Mouse (Mus musculus): ENCODE measurements around the gene Fyb. TPM values are rescaled to one million over a fixed set of nuclear protein-coding genes. Genes with fewer than 3 reads are reported as not detected.

Fyb gene
- polyA plus RNA-seq, 1 experiment: 103 TPM

DNA sequence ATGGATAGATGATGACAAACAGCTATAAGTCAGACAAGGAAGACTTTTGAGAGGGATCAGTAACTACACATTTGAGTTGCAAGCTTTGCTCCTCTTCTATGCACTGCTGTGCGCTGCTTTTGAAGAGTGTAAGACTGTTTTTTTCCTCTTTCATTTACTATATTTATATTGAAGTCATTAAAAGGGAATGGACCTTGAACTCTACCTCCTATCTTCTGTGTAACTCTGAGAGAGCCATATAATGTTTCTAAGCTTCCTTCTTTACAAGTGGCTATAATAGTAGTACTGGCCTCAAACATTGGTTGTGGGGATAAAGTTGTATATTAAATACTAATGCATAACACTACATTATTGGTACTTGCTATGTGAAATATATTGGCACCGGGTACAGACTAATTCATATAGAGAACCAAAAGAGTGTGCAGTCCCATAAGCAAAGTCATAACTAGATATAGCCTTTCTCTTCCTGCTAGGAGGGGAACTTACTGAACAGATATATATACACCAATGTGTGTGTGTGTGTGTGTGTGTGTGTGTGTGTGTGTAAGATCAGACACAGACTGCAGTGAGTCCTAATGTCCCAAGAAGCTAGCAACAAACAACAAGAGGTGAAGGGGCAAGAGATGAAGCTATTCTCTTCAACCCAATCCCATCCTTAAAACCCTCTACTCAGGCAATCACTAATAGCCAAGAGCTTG is 47.7 kb downstream of the Fyb start:
- no peaks in the 10 kb centered on the region for H3K36me3 ChIP-seq (ENCODE audit: control insufficient read depth, insufficient read depth, low read length)
- H3K27me3 ChIP-seq (ENCODE audit: control insufficient read depth, insufficient read depth, low read length): no peaks in the 10 kb centered on the region
- no peak overlapping the region for H3K4me3 ChIP-seq (ENCODE audit: control insufficient read depth, low read depth, low read length)
- peaks cover 2% of the 10 kb centered on the region; the same call in 1 of the 2 replicates for H3K4me1 ChIP-seq (ENCODE audit: control insufficient read depth, insufficient read depth, low read length)
- TF ChIP-seq CTCF (IDR thresholded peaks at IDR 0.05; ENCODE audit: control insufficient read depth, insufficient read depth, insufficient replicate concordance, low read depth, low read length) (no peak), POLR2A (IDR thresholded peaks at IDR 0.05; ENCODE audit: control insufficient read depth, low read depth, low read length) (no peak)
- H3K27ac ChIP-seq (ENCODE audit: control insufficient read depth, insufficient read depth, low read depth, low read length): no peak overlapping the region

DNA sequence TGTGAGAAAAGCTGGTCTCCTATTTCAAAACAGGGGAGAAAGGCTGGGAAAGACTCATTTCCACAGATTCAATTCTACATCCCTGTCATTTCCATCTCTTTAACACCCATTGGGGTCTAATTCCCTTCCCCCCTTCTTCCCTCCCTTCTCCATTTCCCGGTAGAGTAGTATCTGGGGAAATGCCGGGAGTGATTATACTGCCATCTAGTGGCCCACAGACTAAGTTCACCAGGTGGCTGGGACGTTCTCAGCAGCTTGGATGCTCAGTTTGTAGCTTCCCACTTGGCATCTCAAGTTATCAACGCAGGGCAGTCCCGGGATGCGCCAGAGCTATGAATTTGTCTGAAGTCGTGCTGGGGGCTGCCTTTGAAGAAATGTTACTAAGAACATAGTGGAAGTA is 48.2 kb downstream of the Fyb start:
- Histone ChIP-seq H3K4me1 (ENCODE audit: control insufficient read depth, insufficient read depth, low read length) (peaks cover 2% of the 10 kb centered on the region; the same call in 1 of the 2 replicates), H3K36me3 (ENCODE audit: control insufficient read depth, insufficient read depth, low read length) (no peaks in the 10 kb centered on the region), H3K27ac (ENCODE audit: control insufficient read depth, insufficient read depth, low read depth, low read length) (no peak overlapping the region), H3K27me3 (ENCODE audit: control insufficient read depth, insufficient read depth, low read length) (no peaks in the 10 kb centered on the region), H3K4me3 (ENCODE audit: control insufficient read depth, low read depth, low read length) (no peak overlapping the region)
- TF ChIP-seq CTCF (IDR thresholded peaks at IDR 0.05; ENCODE audit: control insufficient read depth, insufficient read depth, insufficient replicate concordance, low read depth, low read length) (peak; percentile 63; the same call in 1 of the 2 replicates), POLR2A (IDR thresholded peaks at IDR 0.05; ENCODE audit: control insufficient read depth, low read depth, low read length) (no peak)

DNA sequence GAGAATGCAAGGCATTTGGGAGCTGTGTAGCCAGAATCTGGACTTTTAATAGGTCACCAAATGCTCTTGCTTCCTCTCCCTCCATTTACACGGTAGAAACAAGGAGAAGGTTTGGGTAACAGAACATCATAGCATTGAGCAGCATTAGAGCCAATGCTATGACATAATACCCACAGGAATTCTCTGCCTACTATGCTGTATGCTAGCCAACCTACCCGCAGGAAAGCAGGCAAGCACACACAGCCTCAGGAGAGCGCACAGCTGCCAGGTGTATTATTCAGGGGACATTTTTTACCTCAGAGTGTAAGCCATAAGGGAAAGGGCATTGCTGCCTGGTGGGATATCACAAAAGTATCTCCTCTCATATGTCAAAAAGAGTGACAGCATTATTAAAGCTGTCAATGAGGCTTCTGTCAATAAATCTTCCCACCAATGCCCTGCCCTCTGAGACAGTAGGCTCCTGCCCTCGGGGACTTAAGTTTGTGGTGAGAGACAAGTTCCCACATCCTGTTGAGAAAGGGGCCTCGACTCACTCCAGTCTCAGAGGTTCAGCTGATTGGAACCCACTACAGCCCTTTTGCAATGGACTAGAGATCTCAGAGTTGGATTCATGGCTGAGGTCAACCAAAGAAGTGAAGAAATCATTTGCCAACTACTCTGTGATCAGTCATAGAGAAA is 51.8 kb downstream of the Fyb start:
- Histone ChIP-seq H3K4me1 (ENCODE audit: control insufficient read depth, insufficient read depth, low read length) (no peaks in the 10 kb centered on the region), H3K4me3 (ENCODE audit: control insufficient read depth, low read depth, low read length) (no peak overlapping the region), H3K27me3 (ENCODE audit: control insufficient read depth, insufficient read depth, low read length) (no peaks in the 10 kb centered on the region), H3K27ac (ENCODE audit: control insufficient read depth, insufficient read depth, low read depth, low read length) (no peak overlapping the region), H3K36me3 (ENCODE audit: control insufficient read depth, insufficient read depth, low read length) (no peaks in the 10 kb centered on the region)
- TF ChIP-seq CTCF (IDR thresholded peaks at IDR 0.05; ENCODE audit: control insufficient read depth, insufficient read depth, insufficient replicate concordance, low read depth, low read length) (no peak), POLR2A (IDR thresholded peaks at IDR 0.05; ENCODE audit: control insufficient read depth, low read depth, low read length) (no peak)

DNA sequence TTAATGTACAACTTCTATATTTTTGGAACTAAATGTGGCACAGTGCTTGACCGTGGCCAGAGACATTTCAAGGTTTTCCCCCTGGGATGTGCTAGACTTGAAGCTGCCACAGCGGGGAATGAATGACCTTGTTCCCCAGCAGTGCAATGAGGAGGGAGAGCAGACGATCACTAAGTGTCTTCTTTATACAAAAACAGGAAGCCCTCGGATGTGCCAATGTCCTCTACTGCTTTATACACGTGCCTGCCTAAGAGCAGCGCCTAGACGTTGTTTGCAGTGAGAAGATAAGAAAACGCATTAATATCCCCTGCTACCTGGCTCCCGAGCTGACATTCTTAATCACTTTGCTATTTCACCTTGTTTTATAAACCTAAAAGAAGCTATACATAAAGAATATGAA is 55.3 kb downstream of the Fyb start:
- Histone ChIP-seq H3K4me1 (ENCODE audit: control insufficient read depth, insufficient read depth, low read length) (peaks cover 4% of the 10 kb centered on the region), H3K36me3 (ENCODE audit: control insufficient read depth, insufficient read depth, low read length) (no peaks in the 10 kb centered on the region), H3K27ac (ENCODE audit: control insufficient read depth, insufficient read depth, low read depth, low read length) (no peak overlapping the region), H3K4me3 (ENCODE audit: control insufficient read depth, low read depth, low read length) (no peak overlapping the region), H3K27me3 (ENCODE audit: control insufficient read depth, insufficient read depth, low read length) (no peaks in the 10 kb centered on the region)
- no peak for TF ChIP-seq POLR2A (IDR thresholded peaks at IDR 0.05; ENCODE audit: control insufficient read depth, low read depth, low read length)
- TF ChIP-seq CTCF (IDR thresholded peaks at IDR 0.05; ENCODE audit: control insufficient read depth, insufficient read depth, insufficient replicate concordance, low read depth, low read length): no peak

- Histone ChIP-seq H3K27me3 (ENCODE audit: control insufficient read depth, insufficient read depth, low read length) (no peaks in the 10 kb centered on the region), H3K4me1 (ENCODE audit: control insufficient read depth, insufficient read depth, low read length) (peaks cover 4% of the 10 kb centered on the region), H3K27ac (ENCODE audit: control insufficient read depth, insufficient read depth, low read depth, low read length) (no peak overlapping the region), H3K4me3 (ENCODE audit: control insufficient read depth, low read depth, low read length) (no peak overlapping the region), H3K36me3 (ENCODE audit: control insufficient read depth, insufficient read depth, low read length) (no peaks in the 10 kb centered on the region)
- TF ChIP-seq CTCF (IDR thresholded peaks at IDR 0.05; ENCODE audit: control insufficient read depth, insufficient read depth, insufficient replicate concordance, low read depth, low read length) (no peak), POLR2A (IDR thresholded peaks at IDR 0.05; ENCODE audit: control insufficient read depth, low read depth, low read length) (no peak)
These were observed 56.0 kb downstream of the Fyb start for GRCm38 (mm10) chr15:6578654-6579053.

DNA sequence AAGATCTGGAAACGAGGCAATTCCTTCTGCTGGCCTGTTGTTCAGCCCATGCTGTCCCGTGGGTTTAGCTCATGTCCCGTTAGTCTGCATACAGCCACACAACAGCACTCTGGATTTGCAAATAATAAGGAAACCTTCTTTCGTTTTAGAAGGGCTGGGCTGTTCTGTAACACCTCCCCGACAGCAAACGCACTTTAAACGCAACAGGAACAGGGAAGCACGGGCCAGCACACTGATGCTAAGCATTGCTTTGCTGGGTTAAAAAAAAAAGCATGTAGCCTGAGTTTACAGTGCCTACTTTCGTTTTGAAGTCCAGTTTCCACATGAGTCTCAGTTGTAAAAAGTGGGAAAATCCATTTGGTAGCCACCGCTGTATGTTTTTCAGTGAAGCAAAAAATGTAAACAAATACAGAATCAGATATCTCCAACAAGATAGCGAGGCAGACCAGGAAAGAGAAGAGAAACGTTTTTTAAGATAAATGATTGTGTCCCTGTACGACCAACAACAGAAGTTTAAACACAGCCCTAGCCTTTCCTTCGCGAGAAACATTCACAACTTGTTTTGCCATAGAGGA is 56.6 kb downstream of the Fyb start:
- TF ChIP-seq CTCF (IDR thresholded peaks at IDR 0.05; ENCODE audit: control insufficient read depth, insufficient read depth, insufficient replicate concordance, low read depth, low read length) (no peak), POLR2A (IDR thresholded peaks at IDR 0.05; ENCODE audit: control insufficient read depth, low read depth, low read length) (no peak)

DNA sequence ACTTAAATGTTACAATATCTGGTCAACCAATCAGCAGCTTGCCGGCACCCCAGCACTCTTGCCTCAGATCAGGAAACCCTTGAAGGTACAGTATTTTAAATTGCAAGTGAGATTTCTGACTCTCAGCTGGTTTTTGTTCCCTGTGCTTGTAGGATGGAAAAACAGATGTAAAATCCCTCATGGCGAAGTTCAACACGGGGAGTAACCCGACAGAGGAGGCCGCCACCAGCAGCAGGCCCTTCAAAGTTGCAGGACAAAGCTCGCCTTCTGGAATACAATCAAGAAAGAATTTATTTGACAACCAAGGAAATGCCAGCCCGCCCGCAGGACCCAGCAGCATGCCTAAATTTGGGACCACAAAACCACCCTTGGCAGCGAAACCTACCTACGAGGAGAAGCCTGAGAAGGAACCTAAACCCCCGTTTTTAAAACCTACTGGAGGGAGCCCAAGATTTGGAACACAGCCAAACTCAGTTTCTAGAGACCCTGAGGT is 57.2 kb downstream of the Fyb start:
- Histone ChIP-seq H3K27ac (ENCODE audit: control insufficient read depth, insufficient read depth, low read depth, low read length) (no peak overlapping the region), H3K4me3 (ENCODE audit: control insufficient read depth, low read depth, low read length) (no peak overlapping the region), H3K4me1 (ENCODE audit: control insufficient read depth, insufficient read depth, low read length) (peaks cover 4% of the 10 kb centered on the region), H3K27me3 (ENCODE audit: control insufficient read depth, insufficient read depth, low read length) (no peaks in the 10 kb centered on the region), H3K36me3 (ENCODE audit: control insufficient read depth, insufficient read depth, low read length) (no peaks in the 10 kb centered on the region)
- no peak for TF ChIP-seq CTCF (IDR thresholded peaks at IDR 0.05; ENCODE audit: control insufficient read depth, insufficient read depth, insufficient replicate concordance, low read depth, low read length)
- TF ChIP-seq POLR2A (IDR thresholded peaks at IDR 0.05; ENCODE audit: control insufficient read depth, low read depth, low read length): no peak

More for the DNA sequence above, 56.6 kb downstream of the Fyb start:
- Histone ChIP-seq H3K4me1 (ENCODE audit: control insufficient read depth, insufficient read depth, low read length) (peaks cover 4% of the 10 kb centered on the region), H3K4me3 (ENCODE audit: control insufficient read depth, low read depth, low read length) (no peak overlapping the region), H3K27ac (ENCODE audit: control insufficient read depth, insufficient read depth, low read depth, low read length) (no peak overlapping the region), H3K27me3 (ENCODE audit: control insufficient read depth, insufficient read depth, low read length) (no peaks in the 10 kb centered on the region), H3K36me3 (ENCODE audit: control insufficient read depth, insufficient read depth, low read length) (no peaks in the 10 kb centered on the region)

Data from testis, adult 2 months (tissue).